Mouse (Mus musculus): ENCODE data around the gene Wdr12. TPM values are rescaled to one million over a fixed set of nuclear protein-coding genes. Genes with fewer than 3 reads are reported as not detected.

Wdr12 gene
- polyA plus RNA-seq, 1 experiment from 2014 or later, result 51.8 TPM

GRCm38 (mm10) chr1:60035044-60035443 lies 63.4 kb downstream of the Wdr12 start:
- H3K9ac ChIP-seq (ENCODE audit: low read length), result no peak overlapping the region
- no peak overlapping the region for H3K27ac ChIP-seq (ENCODE audit: low read depth)
- H3K9me3 ChIP-seq (ENCODE audit: control insufficient read depth, low read length), result no peaks in the 10 kb centered on the region
- ATAC-seq (replicated peaks; ENCODE audit: low FRiP score, low TSS enrichment, low read depth) (no peak), DNase-seq (ENCODE audit: low spot score) (no peak)
- WGBS, result 89% methylated on average over 2 of the region's 2 CpGs
- H3K4me2 ChIP-seq (ENCODE audit: low read length), result no peak overlapping the region
- no peaks in the 10 kb centered on the region for H3K27me3 ChIP-seq (replicated peaks; ENCODE audit: control insufficient read depth, insufficient read depth, low read length)
- no peaks in the 10 kb centered on the region for H3K4me1 ChIP-seq (replicated peaks; ENCODE audit: control insufficient read depth, insufficient read depth, low read length)
- H3K36me3 ChIP-seq (ENCODE audit: control insufficient read depth, insufficient read depth, low read length), result no peaks in the 10 kb centered on the region
- no peak overlapping the region for H3K4me3 ChIP-seq (ENCODE audit: low read depth, low read length)

Other genes starting within 250 kb of the Wdr12 start
- 10.3 and 11.0 TPM in 2 replicates for gene Fam117b, start 185.6 kb downstream of the Wdr12 start, polyA plus RNA-seq (2014; fragmentation: Nextera tagmentation; extraction: Ambion mirVana)
- 0.80 and 1.9 TPM in 2 replicates for gene Ica1l, start 55.5 kb downstream of the Wdr12 start, polyA plus RNA-seq (2014; fragmentation: Nextera tagmentation; extraction: Ambion mirVana)
- 6.7 and 7.7 TPM in 2 replicates for gene Carf, start 398 bp downstream of the Wdr12 start, polyA plus RNA-seq (2014; fragmentation: Nextera tagmentation; extraction: Ambion mirVana)
- 8.0 and 9.9 TPM in 2 replicates for gene Nbeal1, start 82.0 kb upstream of the Wdr12 start, polyA plus RNA-seq (2014; fragmentation: Nextera tagmentation; extraction: Ambion mirVana)
- gene Cyp20a1, start 244.7 kb upstream of the Wdr12 start, polyA plus RNA-seq (2014; fragmentation: Nextera tagmentation; extraction: Ambion mirVana), result 12.0 and 18.7 TPM in 2 replicates